Mouse (Mus musculus): ENCODE measurements around the gene Sfxn3. TPM values are rescaled to one million over a fixed set of nuclear protein-coding genes. Genes with fewer than 3 reads are reported as not detected.

Gene Sfxn3
- polyA plus RNA-seq, 1 experiment, result 2.9 TPM

DNA sequence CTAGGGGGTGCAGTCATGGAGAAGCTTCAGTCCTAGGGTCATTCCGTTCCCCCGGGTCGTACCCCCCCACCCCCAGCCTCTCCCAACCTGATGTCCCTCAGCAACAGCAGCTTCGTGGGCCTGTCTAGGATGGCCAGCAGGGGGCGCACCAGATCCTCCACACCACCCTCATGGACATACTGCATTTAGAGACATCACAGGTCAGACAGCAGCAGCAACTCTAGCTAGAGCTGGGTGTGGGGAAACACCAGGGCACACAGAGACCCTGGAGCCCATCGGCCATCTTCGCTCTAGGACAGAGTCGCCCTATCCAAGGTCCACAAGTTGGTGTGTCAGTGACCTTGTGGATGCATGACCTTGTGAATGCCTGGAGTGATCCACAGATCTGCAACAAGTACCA lies 17.2 kb upstream of the Sfxn3 start:
- TF ChIP-seq GATA1 (IDR thresholded peaks at IDR 0.05; ENCODE audit: low read length), result no peak

DNA sequence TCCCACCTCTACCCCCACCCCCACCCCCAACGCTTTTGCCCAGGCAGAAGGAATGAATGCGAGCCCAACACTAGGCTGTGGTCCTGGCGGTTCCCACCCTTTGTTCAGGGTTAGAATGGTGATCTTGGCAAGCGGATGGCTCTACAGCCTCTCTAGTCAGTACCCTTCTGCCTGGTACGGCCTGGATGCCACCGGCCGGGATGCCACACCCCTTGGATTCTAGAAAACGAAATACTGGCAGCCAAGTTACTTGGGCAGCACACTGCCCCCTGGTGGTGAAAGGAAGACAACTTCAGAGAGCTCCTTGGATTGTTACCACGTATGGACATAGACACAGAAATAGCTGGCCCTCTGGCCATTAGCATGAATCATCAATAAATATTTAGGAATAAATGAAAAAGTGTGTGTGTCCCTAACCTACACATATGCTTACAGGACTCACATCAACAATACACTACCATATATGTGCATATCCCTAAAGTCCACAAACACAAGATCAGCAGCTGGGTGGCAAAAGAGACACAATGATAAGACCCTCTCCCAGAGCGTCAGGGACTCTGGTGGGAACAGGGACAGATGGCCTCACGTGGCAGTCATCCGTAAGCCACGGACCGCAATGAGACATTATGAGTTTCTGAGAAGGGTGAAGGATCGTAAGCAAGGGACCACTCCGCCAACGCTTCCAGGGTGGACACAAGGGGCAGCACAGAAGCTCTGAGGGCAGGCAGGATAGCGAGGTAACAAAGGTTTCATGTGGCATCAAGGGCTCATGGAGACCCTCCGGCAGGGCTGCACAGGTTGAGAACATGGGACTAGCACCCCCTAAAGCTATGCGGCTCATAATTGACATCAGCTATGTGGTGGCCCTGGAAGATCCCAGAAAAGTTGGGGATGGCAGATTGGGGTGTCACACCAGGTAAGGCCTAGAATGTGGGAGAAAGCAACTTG lies 16.3 kb upstream of the Sfxn3 start:
- TF ChIP-seq GATA1 (IDR thresholded peaks at IDR 0.05; ENCODE audit: low read length), result no peak

DNA sequence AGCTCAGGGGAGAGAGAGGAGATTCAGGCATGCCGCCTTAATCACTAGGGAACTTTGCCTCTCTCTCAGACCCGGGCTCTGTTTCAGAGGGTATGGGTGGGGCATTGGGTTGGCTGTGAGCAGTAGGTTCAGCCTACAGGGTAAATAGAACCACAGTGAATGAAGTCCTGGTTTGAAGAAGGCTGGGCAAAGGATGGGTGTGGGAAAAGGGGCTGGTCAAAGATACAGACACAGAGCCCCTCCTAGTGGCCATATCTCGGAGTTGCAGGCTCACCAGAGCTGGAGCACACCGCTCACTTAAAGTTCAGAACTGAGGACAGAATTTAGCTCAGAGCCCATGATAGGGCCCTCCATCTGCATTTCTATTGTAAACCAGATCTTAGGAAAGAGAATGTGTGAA lies 15.5 kb upstream of the Sfxn3 start:
- no peak for TF ChIP-seq GATA1 (IDR thresholded peaks at IDR 0.05; ENCODE audit: low read length)

DNA sequence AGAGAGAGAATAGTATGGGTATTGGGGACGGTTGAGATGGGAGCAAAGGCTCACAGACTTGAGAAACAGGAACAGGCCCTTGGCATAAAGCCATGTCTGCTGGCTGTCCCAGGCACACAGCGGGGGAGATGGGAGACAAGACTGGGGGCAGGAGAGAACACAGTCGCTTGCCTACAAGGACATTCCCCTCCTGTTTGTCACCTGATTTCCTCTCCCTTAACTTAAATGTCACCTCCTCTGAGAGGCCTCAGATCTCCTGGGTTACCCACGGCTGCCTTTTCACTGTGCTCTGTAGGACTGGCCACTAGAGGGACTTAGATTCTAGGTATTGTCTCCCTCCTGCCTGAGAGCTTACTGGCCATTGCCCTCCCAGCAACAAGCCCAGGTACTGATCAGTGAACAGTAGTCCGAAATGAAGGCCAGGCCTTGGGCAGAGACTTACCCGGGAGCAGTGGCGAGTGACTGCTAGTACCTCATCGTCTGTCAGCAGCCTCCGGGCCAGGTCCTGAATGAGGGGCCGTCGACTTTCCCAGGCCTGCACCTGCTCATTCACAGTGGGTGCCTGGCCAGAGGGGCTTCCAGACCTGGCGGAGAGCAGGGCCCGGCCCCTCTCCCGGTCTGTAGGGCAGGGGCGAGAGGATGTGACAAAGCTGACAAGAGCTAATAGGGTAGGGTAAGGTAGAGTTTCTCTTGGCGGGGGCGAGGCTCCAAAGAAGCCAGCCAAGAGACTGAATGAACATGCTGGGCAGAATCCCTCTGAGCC lies 14.6 kb upstream of the Sfxn3 start:
- TF ChIP-seq GATA1 (IDR thresholded peaks at IDR 0.05; ENCODE audit: low read length), result no peak

- no peak for TF ChIP-seq GATA1 (IDR thresholded peaks at IDR 0.05; ENCODE audit: low read length)
Measured at GRCm38 (mm10) chr19:45036867-45037266, 10.4 kb upstream of the Sfxn3 start.

GRCm38 (mm10) chr19:45040214-45040613 lies 7.1 kb upstream of the Sfxn3 start:
- no peak for TF ChIP-seq GATA1 (IDR thresholded peaks at IDR 0.05; ENCODE audit: low read length)

- no peak for TF ChIP-seq GATA1 (IDR thresholded peaks at IDR 0.05; ENCODE audit: low read length)
Measured at GRCm38 (mm10) chr19:45044389-45044927, 2.8 kb upstream of the Sfxn3 start.

DNA sequence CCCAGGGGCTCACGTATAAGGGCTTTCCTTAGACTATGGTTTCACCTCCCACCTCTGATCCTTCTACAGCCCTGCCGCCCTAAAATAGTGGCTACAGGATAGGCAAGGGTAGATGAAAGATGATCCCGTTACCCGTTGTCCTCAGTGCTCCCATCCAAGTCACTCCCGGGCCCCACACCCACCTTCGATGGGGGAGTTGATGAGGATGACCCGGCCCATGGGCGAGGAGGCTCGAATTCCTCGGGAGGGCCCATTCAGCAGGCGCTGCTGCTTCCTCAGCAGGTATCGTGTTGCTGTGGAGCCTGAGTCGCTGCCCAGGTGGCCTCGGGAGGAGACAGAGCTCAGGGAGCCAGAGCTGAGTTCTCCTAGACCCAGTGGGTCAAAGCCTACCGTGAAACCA lies 2.1 kb upstream of the Sfxn3 start:
- no peak for TF ChIP-seq GATA1 (IDR thresholded peaks at IDR 0.05; ENCODE audit: low read length)

DNA sequence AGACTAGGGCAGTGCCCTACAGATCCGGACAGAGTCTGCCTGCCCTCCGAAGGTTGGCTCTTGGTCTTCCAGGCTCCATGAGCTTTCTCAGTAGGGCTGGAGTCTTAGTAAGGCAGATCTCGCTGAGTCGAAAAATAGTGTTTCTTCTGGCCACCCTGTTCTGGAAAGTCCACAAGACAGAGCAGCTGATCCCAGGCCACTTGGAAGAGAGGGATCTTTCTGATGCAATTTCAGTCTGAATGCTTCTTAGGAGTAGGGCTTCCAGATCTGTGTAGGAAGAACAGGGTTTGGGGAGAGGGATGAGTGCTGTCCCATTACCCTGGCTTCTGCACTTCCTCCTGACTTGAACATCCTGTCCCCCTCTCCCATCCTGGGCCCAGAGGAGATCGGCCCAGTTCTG lies 1.7 kb upstream of the Sfxn3 start, which contains the start of gene Pdzd7:
Gene Pdzd7, minus strand, starts transcription at position 67 of the 400 bp plus-strand sequence.
- no peak for TF ChIP-seq GATA1 (IDR thresholded peaks at IDR 0.05; ENCODE audit: low read length)

GRCm38 (mm10) chr19:45046523-45047321 lies 581 bp upstream of the Sfxn3 start:
- no peak for TF ChIP-seq GATA1 (IDR thresholded peaks at IDR 0.05; ENCODE audit: low read length)

GRCm38 (mm10) chr19:45047935-45048643 lies 786 bp downstream of the Sfxn3 start:
- TF ChIP-seq GATA1 (IDR thresholded peaks at IDR 0.05; ENCODE audit: low read length), result no peak

DNA sequence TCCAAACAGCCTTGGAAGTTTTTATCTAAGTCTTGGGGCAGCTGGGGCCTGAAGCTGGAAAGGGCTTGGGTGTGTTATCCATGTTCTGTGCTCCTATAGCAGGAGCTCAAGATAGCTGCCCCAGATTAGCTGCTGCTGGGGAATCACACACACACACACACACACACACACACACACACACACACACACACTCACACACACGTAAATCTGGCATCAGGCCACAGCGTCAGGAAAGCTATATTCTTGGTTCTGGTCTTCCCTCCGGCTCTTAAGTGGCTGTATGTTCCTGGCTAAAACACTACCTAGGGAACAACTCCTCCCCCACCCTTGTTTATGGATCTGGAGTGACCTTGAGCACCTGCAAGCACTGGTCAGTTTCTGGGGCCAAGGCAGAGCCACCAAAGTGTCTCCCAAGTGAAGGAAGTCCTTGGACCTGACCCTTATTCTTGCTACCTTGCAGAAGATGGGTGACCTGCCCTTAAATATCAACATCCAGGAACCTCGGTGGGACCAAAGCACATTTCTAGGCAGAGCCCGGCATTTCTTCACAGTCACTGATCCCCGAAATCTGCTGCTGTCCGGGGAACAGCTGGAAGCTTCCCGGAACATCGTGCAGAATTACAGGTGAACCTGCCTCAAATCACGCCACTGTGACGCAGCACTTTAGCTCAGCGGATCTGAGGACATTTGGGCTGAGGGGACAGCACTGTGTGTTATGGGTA lies 1.5 kb downstream of the Sfxn3 start:
- TF ChIP-seq GATA1 (IDR thresholded peaks at IDR 0.05; ENCODE audit: low read length), result no peak

DNA sequence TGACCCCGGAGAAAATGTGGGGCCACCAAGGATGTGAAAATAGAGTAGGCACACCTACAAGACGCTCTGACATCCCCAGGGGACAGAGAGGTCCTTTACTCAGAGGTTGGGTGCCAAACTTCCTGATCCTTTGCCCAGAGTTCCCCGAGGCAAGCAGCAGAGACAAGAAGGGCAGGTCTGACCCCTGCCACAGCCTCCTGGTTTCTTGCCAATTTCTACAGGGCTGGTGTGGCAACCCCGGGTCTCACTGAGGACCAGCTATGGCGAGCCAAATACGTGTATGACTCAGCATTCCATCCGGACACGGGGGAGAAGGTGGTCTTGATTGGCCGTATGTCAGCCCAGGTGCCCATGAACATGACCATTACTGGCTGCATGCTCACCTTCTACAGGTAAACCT lies 2.2 kb downstream of the Sfxn3 start:
- no peak for TF ChIP-seq GATA1 (IDR thresholded peaks at IDR 0.05; ENCODE audit: low read length)

DNA sequence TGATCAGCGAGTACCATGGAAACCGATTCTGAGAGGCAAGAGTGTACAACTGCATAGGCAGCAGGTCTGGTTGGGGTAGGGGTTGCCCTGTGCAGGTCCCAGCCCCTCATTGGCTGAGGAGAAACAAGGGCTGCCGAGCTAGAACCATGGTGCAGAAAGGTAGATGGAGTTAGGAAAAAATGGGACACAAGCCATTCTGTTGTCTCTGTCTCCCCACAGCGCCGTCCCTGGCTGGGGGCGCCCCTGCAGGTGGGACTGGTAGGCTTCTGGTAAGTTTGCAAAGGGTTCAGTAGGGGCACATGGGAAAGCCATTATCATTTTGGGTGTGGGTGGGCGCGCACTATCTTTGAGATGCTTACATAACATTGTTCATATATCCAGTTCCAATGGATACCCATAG lies 6.1 kb downstream of the Sfxn3 start:
- no peak for TF ChIP-seq GATA1 (IDR thresholded peaks at IDR 0.05; ENCODE audit: low read length)

Data from G1E-ER4 (cell line).